Mouse (Mus musculus): ENCODE results near the gene Kif19a. TPM values are rescaled to one million over a fixed set of nuclear protein-coding genes. Genes with fewer than 3 reads are reported as not detected.

Kif19a gene
- polyA plus RNA-seq, 1 experiment from 2014 or later, result 1.1 TPM

DNA sequence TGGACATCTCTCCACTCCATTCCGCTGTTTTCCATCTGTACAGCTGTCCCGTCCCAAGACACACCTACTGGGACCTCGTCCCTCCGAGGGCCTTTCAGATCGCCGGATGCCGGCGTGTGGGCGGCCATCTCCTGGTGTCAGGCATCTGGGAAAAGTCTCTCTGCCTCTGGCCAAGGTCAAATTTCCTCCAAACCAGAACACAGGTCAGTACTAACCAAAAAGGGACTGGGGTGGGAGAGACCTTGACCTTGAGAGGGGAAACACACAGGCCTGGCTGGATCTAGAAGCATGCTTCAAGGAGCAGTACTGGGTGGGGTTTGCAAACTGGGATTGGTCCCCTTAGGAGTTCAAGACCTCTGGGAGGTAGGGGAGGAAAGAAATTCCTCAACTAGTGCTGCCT is 24.5 kb downstream of the Kif19a start:
- 52% methylated on average over 9 of the region's 9 CpGs for WGBS
- H3K9me3 ChIP-seq, result no peaks in the 10 kb centered on the region
- H3K36me3 ChIP-seq, result peaks cover 12% of the 10 kb centered on the region
- H3K4me1 ChIP-seq (replicated peaks), result peaks cover 78% of the 10 kb centered on the region
- peak overlapping the region; percentile 33; the same call in 1 of the 2 replicates for H3K4me3 ChIP-seq
- DNase-seq (ENCODE audit: low spot score), result no peak
- H3K27ac ChIP-seq, result no peak overlapping the region
- peaks cover 99% of the 10 kb centered on the region for H3K27me3 ChIP-seq (ENCODE audit: insufficient read depth, poor library complexity, severe bottlenecking)

DNA sequence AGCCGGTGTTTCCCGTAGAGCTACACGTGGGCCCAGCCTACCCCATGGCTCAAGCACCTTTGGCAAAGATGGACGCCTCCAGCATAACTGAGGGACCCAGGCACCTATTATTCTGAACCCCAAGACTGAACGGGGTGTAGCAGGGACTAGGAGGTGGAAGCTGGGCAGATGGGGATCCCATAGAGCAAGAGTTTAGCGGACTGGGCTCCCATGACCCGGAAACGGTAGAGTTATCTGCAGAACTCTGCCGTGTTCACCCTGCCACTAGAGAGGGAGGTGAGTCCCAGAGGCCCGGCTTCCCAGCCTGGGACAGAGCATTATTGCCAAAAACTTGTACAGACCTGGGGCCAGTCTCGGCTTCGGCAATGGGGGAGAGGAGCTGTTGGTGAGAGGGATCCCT is 25.0 kb downstream of the Kif19a start:
- Histone ChIP-seq H3K4me1 (replicated peaks) (peaks cover 83% of the 10 kb centered on the region), H3K4me3 (no peak overlapping the region), H3K27ac (no peak overlapping the region), H3K9me3 (no peaks in the 10 kb centered on the region), H3K27me3 (ENCODE audit: insufficient read depth, poor library complexity, severe bottlenecking) (peaks cover 94% of the 10 kb centered on the region), H3K36me3 (peaks cover 12% of the 10 kb centered on the region)
- WGBS, result 64% methylated on average over 12 of the region's 12 CpGs
- DNase-seq (ENCODE audit: low spot score), result no peak

DNA sequence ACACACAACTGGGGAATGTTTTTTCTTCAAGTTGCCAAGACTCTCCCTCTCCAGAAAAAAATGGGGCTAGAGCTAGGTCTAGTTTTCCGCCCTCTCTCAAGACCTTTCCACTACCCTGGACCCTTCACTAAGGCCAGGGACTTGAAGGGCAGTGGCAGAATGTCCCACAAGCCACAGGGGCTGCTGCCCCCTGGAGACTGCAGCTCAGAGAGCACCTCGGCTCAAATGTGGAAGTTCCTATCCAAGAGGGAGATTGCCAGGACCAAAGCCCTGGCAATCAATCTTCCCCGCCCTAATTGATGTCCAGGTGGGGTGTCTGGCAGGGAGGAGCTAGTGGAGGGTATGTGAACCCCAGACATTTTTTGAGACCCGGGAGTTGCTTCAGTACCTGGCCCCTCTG is 25.7 kb downstream of the Kif19a start:
- Histone ChIP-seq H3K4me3 (peak overlapping the region; percentile 61), H3K36me3 (peaks cover 12% of the 10 kb centered on the region), H3K27ac (no peak overlapping the region; the same call in 1 of the 2 replicates), H3K27me3 (ENCODE audit: insufficient read depth, poor library complexity, severe bottlenecking) (peaks cover 88% of the 10 kb centered on the region), H3K4me1 (replicated peaks) (peaks cover 87% of the 10 kb centered on the region), H3K9me3 (no peaks in the 10 kb centered on the region)
- 22% methylated on average over 4 of the region's 4 CpGs for WGBS
- DNase-seq (ENCODE audit: low spot score), result no peak

DNA sequence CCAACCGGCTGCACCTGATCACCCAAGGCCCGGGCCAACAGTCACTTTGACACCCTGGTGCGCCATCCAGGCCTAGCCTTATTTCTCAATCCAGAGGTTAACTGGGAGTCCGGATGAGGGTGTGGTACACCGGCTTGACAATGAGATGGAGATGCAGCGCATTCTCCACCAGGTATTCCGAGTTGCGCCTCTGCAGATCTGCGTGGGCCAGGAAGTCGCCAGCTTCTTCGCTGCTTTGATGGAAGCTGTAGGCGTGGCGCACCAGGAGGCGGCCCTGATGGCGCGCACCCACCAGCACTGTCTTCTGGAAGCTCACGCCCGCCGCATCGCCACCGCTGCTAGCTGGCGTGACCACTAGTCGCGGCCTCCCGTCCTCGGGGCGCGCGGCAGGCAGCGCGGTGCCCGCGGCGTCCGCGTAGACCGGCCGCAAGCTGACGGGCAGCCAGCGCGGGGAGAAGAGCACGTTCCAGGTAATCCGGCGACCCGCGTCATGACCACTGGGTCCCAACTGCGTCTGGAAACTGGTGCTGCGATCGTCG is 26.2 kb downstream of the Kif19a start:
- no peaks in the 10 kb centered on the region for H3K9me3 ChIP-seq
- no peak for DNase-seq (ENCODE audit: low spot score)
- 3% methylated on average over 50 of the region's 50 CpGs for WGBS
- peak overlapping the region; percentile 80 for H3K27ac ChIP-seq
- H3K4me3 ChIP-seq, result peak overlapping the region; percentile 61
- H3K36me3 ChIP-seq, result peaks cover 12% of the 10 kb centered on the region
- peaks cover 82% of the 10 kb centered on the region for H3K27me3 ChIP-seq (ENCODE audit: insufficient read depth, poor library complexity, severe bottlenecking)
- H3K4me1 ChIP-seq (replicated peaks), result peaks cover 87% of the 10 kb centered on the region

DNA sequence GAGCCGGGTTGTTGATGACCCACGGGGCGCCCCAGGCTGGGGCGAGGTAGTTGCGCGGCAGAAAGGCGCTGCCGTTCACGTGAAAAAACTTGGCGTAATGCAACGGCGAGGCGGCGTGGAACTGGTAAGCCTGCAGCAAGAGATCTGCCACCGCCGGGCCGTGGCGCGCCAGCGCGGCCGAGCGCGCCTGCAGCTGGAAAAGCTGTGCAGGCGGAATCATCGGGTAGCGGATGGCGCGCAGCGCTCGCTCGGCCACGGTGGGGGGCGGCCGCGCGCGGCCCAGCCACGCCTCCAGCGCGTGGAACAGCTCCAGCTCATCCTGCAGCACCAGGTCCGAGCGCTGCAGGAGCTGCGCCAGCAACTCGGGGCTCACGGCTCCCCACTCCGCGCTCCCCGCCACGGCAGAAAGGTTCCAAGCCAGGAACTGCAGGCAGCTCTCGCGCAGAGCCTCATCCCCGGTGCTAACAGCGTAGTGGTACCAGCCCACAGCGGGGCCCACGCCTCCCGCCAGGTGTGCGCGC is 26.8 kb downstream of the Kif19a start:
- Histone ChIP-seq H3K27ac (peak overlapping the region; percentile 80), H3K27me3 (ENCODE audit: insufficient read depth, poor library complexity, severe bottlenecking) (peaks cover 77% of the 10 kb centered on the region), H3K36me3 (peaks cover 12% of the 10 kb centered on the region), H3K4me1 (replicated peaks) (peaks cover 87% of the 10 kb centered on the region), H3K4me3 (peak overlapping the region; percentile 61), H3K9me3 (no peaks in the 10 kb centered on the region)
- under 1% methylated on average over 58 of the region's 59 CpGs for WGBS
- peak; percentile 61 for DNase-seq (ENCODE audit: low spot score)

DNA sequence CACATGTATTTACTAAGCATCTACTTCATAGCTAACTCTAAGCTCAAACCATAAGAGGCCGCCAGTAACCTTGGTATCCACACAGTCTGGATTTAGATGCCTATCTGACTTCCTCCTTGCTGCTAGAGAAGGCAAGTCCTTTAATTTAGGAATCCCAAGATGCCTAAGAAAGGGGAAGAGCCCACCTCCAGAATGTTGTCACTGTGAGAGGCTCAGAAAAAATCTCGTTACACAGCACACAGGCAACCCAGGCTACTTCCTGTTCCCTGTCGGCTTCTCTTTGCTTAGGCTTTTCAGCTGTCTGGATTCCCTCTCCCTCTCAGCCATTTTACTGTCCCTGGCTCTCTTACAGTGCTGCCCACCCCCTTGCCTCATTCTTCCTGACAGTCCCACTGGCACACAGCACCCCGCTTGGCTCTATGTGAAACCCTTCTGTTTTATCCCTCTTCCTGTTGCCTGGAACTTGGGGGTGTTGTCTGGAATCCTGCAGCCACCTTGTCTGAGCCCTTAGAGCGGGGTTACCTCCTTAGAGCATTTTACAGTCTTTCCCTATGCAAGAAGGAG is 27.8 kb downstream of the Kif19a start:
- no peaks in the 10 kb centered on the region for H3K9me3 ChIP-seq
- H3K4me3 ChIP-seq, result peak overlapping the region; percentile 61
- WGBS, result 50% methylated on average over 5 of the region's 5 CpGs
- DNase-seq (ENCODE audit: low spot score), result no peak
- peak overlapping the region; percentile 95 for H3K27ac ChIP-seq
- H3K27me3 ChIP-seq (ENCODE audit: insufficient read depth, poor library complexity, severe bottlenecking), result peaks cover 66% of the 10 kb centered on the region
- peaks cover 93% of the 10 kb centered on the region for H3K4me1 ChIP-seq (replicated peaks)
- peaks cover 12% of the 10 kb centered on the region for H3K36me3 ChIP-seq

DNA sequence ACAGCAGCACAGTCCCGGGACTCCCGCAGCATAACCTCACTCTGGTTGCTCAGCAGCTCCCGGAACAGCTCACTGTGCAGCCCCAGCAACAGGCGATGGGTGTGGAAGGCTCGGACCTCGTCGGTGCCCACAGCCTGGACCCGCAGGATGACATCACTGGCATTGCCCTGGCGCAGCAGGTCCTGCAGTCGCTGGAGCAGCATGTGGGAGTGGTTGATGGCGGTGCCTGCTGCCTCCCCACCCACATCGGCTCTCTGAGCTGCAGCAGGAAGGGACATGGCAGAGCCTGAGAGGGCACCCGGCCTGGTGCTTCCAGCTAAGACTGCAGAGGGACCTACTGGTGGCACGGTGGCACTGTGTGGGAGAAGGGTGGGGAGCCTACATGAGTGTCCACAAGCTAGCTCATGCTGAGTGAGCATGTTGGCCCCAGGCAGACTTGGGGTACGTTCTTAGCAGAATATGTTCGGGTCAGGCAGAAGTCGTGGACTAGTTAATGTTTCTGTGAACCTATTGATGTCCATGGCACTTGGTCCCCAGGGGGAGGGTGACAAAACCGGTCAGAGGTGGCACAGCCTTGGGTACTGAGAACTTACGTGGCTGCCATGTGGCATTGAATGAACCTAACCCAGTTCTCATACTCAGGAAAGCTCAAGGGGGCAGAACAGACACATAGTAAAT is 28.8 kb downstream of the Kif19a start:
- Histone ChIP-seq H3K4me3 (peak overlapping the region; percentile 61), H3K9me3 (no peaks in the 10 kb centered on the region), H3K27me3 (ENCODE audit: insufficient read depth, poor library complexity, severe bottlenecking) (peaks cover 56% of the 10 kb centered on the region), H3K4me1 (replicated peaks) (peaks cover 85% of the 10 kb centered on the region), H3K36me3 (peaks cover 12% of the 10 kb centered on the region), H3K27ac (peak overlapping the region; percentile 95)
- no peak for DNase-seq (ENCODE audit: low spot score)
- 64% methylated on average over 19 of the region's 19 CpGs for WGBS

DNA sequence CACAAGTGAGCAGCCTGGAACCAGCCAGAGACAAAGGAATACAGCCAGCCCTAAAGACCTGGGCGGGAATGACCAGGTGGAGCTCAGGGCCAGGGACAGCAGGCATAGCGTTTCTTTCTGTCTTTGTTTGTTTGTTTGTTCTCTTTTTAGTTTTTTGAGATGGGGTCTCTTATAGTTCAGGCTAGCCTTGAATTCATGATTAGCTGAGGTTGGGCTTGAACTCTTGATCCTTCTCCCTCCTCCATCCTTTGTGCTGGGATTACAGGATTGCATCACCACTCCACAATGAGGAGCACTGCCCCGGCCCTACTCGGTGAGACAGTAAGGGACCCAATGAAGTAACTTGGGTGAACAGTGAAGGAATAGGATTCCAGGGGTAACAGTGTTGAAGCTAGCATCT is 29.5 kb downstream of the Kif19a start:
- Histone ChIP-seq H3K36me3 (peaks cover 12% of the 10 kb centered on the region), H3K4me3 (peak overlapping the region; percentile 61), H3K9me3 (no peaks in the 10 kb centered on the region), H3K27me3 (ENCODE audit: insufficient read depth, poor library complexity, severe bottlenecking) (peaks cover 49% of the 10 kb centered on the region), H3K27ac (peak overlapping the region; percentile 95), H3K4me1 (replicated peaks) (peaks cover 78% of the 10 kb centered on the region)
- 32% methylated on average over 4 of the region's 4 CpGs for WGBS
- no peak for DNase-seq (ENCODE audit: low spot score)

DNA sequence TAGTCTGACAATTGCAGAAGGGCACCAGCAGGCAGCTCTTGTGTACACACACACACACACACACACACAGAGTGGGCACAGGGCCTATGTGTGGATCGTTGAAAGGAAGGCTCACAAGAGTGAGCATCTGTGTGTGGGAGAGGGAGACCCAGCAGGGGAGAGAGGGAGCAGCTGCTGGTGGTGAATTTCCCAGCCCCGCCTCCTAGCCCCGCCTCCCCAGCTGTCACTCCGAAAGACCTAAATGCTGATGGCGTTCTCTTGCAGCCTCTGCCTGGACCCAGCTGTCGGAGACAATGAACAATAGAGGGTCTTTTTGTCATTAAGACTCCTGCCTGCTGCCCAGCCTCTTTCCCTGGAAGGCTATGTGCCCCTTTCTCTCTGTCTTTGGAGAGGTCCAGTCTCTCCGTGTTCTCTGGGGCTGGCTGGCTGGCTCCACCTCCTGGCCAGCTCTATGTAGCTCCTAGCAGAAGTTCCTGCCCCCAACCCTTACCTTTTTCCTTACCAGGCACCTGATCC is 30.1 kb downstream of the Kif19a start:
- WGBS, result under 1% methylated on average over 7 of the region's 7 CpGs
- Histone ChIP-seq H3K9me3 (no peaks in the 10 kb centered on the region), H3K27ac (peak overlapping the region; percentile 95), H3K4me1 (replicated peaks) (peaks cover 72% of the 10 kb centered on the region), H3K4me3 (peak overlapping the region; percentile 61), H3K27me3 (ENCODE audit: insufficient read depth, poor library complexity, severe bottlenecking) (peaks cover 43% of the 10 kb centered on the region), H3K36me3 (peaks cover 12% of the 10 kb centered on the region)
- DNase-seq (ENCODE audit: low spot score), result peak; percentile 91

DNA sequence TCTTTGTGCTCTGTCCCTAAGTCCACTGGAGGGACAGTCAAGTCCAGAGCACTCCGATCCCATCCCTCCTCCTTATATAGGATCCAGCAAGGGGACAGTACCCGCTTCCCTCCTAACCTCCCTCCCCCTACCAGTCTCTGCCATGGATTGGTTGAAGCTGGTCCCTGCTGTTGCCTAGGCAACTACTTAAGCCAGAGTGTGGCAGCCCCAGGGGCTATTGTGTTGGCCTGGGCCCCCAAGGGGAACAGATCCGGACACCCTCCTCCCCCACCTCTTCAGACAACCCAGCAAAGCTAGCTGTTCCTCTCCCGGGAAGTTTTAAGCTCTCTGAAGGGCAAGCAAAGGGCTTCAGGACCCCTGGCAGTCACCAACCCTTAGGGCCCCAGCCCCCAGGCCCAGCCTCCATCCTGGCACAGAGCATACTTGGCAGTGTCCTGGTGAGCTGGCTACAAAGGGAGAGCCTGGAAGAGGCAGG is 30.7 kb downstream of the Kif19a start, which contains the start of gene Btbd17:
Gene Btbd17, minus strand, starts transcription at position 98 of the 475 bp plus-strand sequence.
- WGBS, result 4% methylated on average over 4 of the region's 4 CpGs
- Histone ChIP-seq H3K4me3 (peak within 1 kb of the TSS; percentile 61), H3K4me1 (replicated peaks) (peaks cover 70% of the 10 kb centered on the region), H3K36me3 (peaks cover 11% of the 10 kb centered on the region), H3K27me3 (ENCODE audit: insufficient read depth, poor library complexity, severe bottlenecking) (peaks cover 37% of the 10 kb centered on the region), H3K9me3 (no peaks in the 10 kb centered on the region), H3K27ac (peak within 1 kb of the TSS; percentile 95)
- DNase-seq (ENCODE audit: low spot score), result peak; percentile 83

DNA sequence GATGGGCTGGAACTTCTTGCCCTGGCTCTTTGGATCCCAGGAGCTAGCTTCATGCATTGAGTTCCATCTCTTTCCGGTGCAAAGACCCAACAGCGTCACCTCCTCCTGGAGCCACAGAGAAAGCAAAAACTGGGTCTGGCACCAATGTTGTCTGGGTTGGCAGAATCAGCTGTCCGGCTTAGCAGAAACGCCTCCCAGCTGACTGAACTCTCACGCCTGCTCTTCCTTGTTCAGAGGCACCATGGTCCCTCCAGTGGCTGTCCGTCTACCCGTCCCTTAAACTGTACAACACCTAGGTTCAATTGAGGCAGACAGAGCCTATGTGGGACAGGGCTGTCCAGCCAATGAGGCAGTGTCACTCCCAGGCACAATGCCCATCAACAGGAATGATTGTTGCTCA is 32.0 kb downstream of the Kif19a start:
- no peaks in the 10 kb centered on the region for H3K36me3 ChIP-seq
- H3K27me3 ChIP-seq (ENCODE audit: insufficient read depth, poor library complexity, severe bottlenecking), result peaks cover 24% of the 10 kb centered on the region
- H3K4me1 ChIP-seq (replicated peaks), result peaks cover 58% of the 10 kb centered on the region
- DNase-seq (ENCODE audit: low spot score), result no peak
- H3K4me3 ChIP-seq, result no peak overlapping the region
- WGBS, result 92% methylated on average over 7 of the region's 7 CpGs
- no peaks in the 10 kb centered on the region for H3K9me3 ChIP-seq
- H3K27ac ChIP-seq, result peak overlapping the region; percentile 95

DNA sequence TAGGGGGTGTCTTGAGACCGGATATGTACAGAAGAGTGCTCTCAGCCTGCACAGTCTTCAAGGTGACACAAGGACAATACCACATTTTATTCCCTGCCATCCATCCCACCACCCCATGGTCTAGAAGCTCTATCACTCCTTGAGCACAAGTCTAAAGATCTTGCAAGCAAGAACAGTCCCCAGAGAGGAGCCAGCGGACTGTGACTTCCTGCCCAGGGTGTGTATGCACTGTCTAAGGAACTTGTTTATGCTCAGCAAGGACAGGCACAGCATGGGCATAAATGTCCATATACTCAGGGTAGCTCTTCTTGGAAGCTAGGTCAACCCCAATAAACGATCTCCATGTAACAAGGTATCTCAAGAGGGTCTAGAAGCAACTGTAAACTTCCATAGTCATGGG is 32.8 kb downstream of the Kif19a start:
- no peak for DNase-seq (ENCODE audit: low spot score)
- H3K9me3 ChIP-seq, result no peaks in the 10 kb centered on the region
- H3K4me3 ChIP-seq, result no peak overlapping the region
- H3K27me3 ChIP-seq (ENCODE audit: insufficient read depth, poor library complexity, severe bottlenecking), result peaks cover 16% of the 10 kb centered on the region
- 92% methylated on average over 3 of the region's 3 CpGs for WGBS
- peak overlapping the region; percentile 46; the same call in 1 of the 2 replicates for H3K27ac ChIP-seq
- H3K4me1 ChIP-seq (replicated peaks), result peaks cover 57% of the 10 kb centered on the region
- H3K36me3 ChIP-seq, result no peaks in the 10 kb centered on the region

DNA sequence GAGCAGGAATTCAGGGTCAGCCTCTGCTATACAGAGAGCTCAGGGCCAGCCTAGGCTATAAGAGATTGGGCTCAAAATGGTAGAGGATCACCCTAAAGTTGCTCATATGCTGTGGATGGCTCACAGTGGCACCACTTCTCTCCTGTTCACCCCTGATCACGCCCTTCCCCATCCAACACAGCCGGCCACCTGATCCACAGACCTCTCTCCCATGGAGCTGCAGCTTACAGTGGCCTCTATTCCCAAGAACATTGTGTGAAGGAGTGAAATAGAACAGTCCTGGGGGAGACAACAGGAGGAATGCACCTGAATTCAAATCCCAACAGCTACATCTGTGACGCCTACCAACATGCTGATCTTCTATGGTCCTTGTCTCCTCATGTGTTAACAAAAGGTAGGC is 33.4 kb downstream of the Kif19a start, which contains the start of gene Gpr142:
Gene Gpr142, plus strand, starts transcription at position 301 of the 400 bp plus-strand sequence.
- WGBS, result 94% methylated on average over 3 of the region's 3 CpGs
- H3K27me3 ChIP-seq (ENCODE audit: insufficient read depth, poor library complexity, severe bottlenecking), result peaks cover 10% of the 10 kb centered on the region
- H3K9me3 ChIP-seq, result no peaks in the 10 kb centered on the region
- H3K27ac ChIP-seq, result peak within 1 kb of the TSS; percentile 46
- no peak for DNase-seq (ENCODE audit: low spot score)
- no peak within 1 kb of the TSS for H3K4me3 ChIP-seq
- no peaks in the 10 kb centered on the region for H3K36me3 ChIP-seq
- H3K4me1 ChIP-seq (replicated peaks), result peaks cover 57% of the 10 kb centered on the region

Measured in hindbrain, embryonic 10.5 days (tissue).